Mouse (Mus musculus) bone marrow, adult 2 months (tissue): ENCODE results near the gene Cul4b. TPM values are rescaled to one million over a fixed set of nuclear protein-coding genes. Genes with fewer than 3 reads are reported as not detected.
"Not testable (repeated sequence)": the region's sequence is repeated elsewhere in the genome, so short reads cannot be mapped to it uniquely, and the experiment has no call there.

Source experiments
- H3K27ac ChIP-seq: fragments of 200-500 bp; 2 replicates; pipeline ENCODE4 v1.5.1; 2012; ENCODE audit warnings: low read depth, mild to moderate bottlenecking, control low read depth, inconsistent platforms, low read length; ENCODE audit not compliant: control insufficient read depth, poor library complexity, insufficient read depth
- H3K4me1 ChIP-seq: fragments of 200-500 bp; 2 replicates; pipeline ENCODE4 v1.6.1; 2011; ENCODE audit warnings: low read length; ENCODE audit not compliant: control insufficient read depth, insufficient read depth
- H3K4me3 ChIP-seq: fragments of 200-500 bp; replicated peaks from 2 replicates; pipeline ENCODE3; 2011; ENCODE audit warnings: mild to moderate bottlenecking, low read depth, low read length, control low read depth; ENCODE audit not compliant: control insufficient read depth
- CTCF ChIP-seq: fragments of 200-500 bp; IDR thresholded peaks from 2 replicates; pipeline ENCODE4 v1.5.1; 2011; ENCODE audit warnings: low read length, control low read depth; ENCODE audit not compliant: control insufficient read depth, insufficient read depth
- POLR2A ChIP-seq: fragments of 200-500 bp; IDR thresholded peaks from 2 replicates; pipeline ENCODE4 v1.6.1; 2011; ENCODE audit warnings: low read depth, mild to moderate bottlenecking, control low read depth, low read length, borderline replicate concordance; ENCODE audit not compliant: control insufficient read depth
- WGBS: fragments of 180-500 bp; shearing (Covaris S2); methylation state at CpG from one replicate; pipeline ENCODE4 v1.1.7; 2018; 5-methylcytosine and 5-hydroxymethylcytosine counted together
- polyA plus RNA-seq: library from polyadenylated mRNA; stranded (reverse); fragments of >200 nt; gene quantifications from 2 replicates; pipeline ENCODE4 v1.2.4, GENCODE M21; 2011; ENCODE audit warnings: low replicate concordance; ENCODE audit not compliant: missing spikeins, insufficient read depth, insufficient read length

Gene Cul4b
- polyA plus RNA-seq, 1 experiment = 26.5 TPM

DNA sequence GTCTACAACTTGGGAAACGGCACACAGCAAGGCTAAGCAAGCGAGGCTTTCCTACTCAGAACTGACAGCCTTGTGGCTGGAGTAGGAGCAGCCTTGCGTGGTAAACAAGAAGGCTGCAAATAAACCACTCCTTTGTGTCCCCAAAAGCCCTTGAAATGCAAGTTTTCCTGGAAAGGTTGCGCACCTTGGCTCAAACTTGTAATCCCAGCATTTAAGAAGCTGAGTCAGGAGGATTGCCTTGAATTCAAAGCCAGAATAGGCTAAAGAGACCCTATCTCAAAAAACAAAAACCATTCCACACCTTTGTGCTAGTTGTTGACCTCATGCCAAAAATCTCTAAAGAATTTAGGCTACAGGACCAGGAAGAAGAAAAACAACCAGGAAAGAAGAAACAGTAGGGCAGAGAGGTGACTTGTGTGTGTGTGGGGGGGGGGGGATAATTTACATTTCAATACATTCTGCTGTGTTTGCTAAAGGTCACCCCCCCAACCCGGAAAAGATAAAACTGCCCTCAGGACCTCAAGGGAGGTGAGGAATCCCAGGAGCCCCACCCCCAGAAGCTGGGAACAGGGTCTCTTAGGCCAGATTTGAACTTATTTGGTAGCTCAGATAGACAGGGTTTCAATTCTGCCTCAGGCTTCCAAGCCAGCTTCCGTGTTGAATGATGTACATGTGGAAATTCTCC, 9.3 kb downstream of the Cul4b start:
- no peak overlapping the region for H3K27ac ChIP-seq
- WGBS = 85% methylated on average over 6 of the region's 6 CpGs
- no peak overlapping the region for H3K4me3 ChIP-seq
- TF ChIP-seq CTCF (no peak), POLR2A (no peak)
- H3K4me1 ChIP-seq = no peaks in the 10 kb centered on the region

DNA sequence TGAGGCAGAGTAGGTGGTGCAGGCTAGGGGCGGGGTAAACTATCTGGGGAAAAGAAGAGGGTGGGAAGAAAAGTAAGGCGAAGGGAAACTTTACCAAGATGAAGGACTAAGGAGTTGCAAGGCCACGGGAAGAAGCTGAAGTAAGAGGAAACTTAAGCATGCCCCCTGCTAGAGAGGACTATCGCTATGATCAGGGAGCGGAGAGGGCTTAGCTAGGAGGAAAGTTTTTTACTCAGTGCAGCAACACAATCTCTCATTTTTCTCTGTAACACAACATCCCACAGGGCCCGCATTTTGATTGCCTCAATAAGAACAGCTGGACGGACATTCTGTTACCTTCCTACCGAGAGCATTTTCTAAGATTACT, 10.8 kb downstream of the Cul4b start:
- TF ChIP-seq CTCF (no peak), POLR2A (no peak)
- WGBS = 10% methylated on average over 8 of the region's 8 CpGs
- Histone ChIP-seq H3K27ac (no peak overlapping the region), H3K4me1 (no peaks in the 10 kb centered on the region), H3K4me3 (peak overlapping the region; percentile 95)

GRCm38 (mm10) chrX:38564542-38565175, 11.3 kb downstream of the Cul4b start:
- H3K4me1 ChIP-seq = no peaks in the 10 kb centered on the region
- 6% methylated on average over 44 of the region's 52 CpGs for WGBS
- TF ChIP-seq POLR2A = peak; percentile 29; the same call in 1 of the 2 replicates
- TF ChIP-seq CTCF = no peak

DNA sequence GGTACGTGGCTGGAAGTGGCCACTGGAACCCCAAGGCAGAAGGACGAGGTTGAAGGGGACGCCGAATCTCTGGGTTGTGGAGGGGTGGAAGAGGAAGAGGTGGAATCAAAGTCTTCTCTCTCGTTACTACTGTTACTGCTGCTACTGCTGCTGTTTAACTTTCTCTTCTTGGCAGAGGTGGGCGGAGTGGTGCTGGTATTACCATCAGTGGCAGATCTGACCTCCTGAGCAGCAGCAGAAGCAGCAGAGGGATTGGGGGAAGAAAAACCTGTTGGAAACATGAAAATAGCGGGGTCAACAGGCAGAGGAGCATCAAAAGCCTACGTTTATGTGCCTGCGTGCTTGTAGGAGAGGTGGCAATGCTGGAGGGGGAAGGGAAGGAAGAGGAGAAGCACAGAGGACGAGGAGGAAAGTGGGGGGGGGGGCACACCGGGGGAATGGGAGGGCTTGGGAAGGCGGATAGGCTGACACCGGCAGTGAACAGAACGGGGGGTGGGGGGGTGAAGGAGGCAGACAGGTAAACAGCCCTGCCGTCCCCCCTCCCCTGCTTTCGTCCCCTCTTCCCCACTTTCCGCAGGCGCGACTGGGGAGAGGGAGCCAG, 12.0 kb downstream of the Cul4b start:
- 8% methylated on average over 11 of the region's 19 CpGs for WGBS
- TF ChIP-seq CTCF = no peak
- TF ChIP-seq POLR2A = no peak

More at GRCm38 (mm10) chrX:38564542-38565175, 11.3 kb downstream of the Cul4b start:
- H3K4me3 ChIP-seq = peak overlapping the region; percentile 95
- peak overlapping the region; percentile 93 for H3K27ac ChIP-seq

GRCm38 (mm10) chrX:38553255-38553654, 22.7 kb downstream of the Cul4b start:
- Histone ChIP-seq H3K27ac (no peak overlapping the region), H3K4me1 (no peaks in the 10 kb centered on the region), H3K4me3 (no peak overlapping the region)
- TF ChIP-seq CTCF (no peak), POLR2A (no peak)

More for the DNA sequence above, 12.0 kb downstream of the Cul4b start:
- Histone ChIP-seq H3K4me1 (no peaks in the 10 kb centered on the region), H3K4me3 (peak overlapping the region; percentile 95), H3K27ac (peak overlapping the region; percentile 93)

GRCm38 (mm10) chrX:38514556-38514955, 61.4 kb downstream of the Cul4b start:
- Histone ChIP-seq H3K4me1 (no peaks in the 10 kb centered on the region), H3K27ac (no peak overlapping the region), H3K4me3 (no peak overlapping the region)
- 2% methylated on average over 7 of the region's 7 CpGs for WGBS
- TF ChIP-seq POLR2A = no peak
- no peak for TF ChIP-seq CTCF

DNA sequence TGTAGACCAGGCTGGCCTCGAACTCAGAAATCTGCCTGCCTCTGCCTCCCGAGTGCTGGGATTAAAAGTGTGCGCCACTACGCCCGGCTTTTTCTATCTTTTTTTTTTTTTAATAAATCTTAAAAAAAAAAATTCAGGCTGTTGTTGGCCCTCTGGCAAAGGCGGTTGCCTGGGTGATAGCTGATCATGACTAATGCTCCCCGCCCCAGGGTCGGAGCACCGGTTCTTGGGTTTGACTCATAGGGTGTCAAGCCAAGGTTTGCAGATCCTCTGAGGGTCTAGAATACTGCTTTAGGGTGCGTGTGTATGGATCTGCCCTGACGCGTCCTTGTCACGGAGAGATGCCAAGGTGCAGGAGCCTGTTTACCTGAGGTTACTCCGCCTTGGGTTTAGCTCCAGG, 71.2 kb downstream of the Cul4b start:
- Histone ChIP-seq H3K4me1 (no peaks in the 10 kb centered on the region), H3K4me3 (no peak overlapping the region), H3K27ac (no peak overlapping the region)
- 85% methylated on average over 14 of the region's 14 CpGs for WGBS
- TF ChIP-seq POLR2A = no peak
- TF ChIP-seq CTCF = no peak

- not testable (repeated sequence) for H3K27ac ChIP-seq, H3K4me1 ChIP-seq, H3K4me3 ChIP-seq
- 67% methylated on average over 5 of the region's 5 CpGs for WGBS
- TF ChIP-seq CTCF = 0 out of 2 replicates have a peak, but pooled peaks have one; percentile 23
Measured at GRCm38 (mm10) chrX:38502182-38502581, 73.8 kb downstream of the Cul4b start.

GRCm38 (mm10) chrX:38485464-38485863, 90.5 kb downstream of the Cul4b start:
- H3K4me3 ChIP-seq, H3K27ac ChIP-seq, H3K4me1 ChIP-seq: not testable (repeated sequence)
- WGBS = 51% methylated on average over 20 of the region's 20 CpGs
